Mouse (Mus musculus) kidney, postnatal 14 days (tissue): ENCODE data around the gene Sort1.

Experiments
- DNase-seq: peaks from one replicate; pipeline ENCODE4 v3.0.0; 2022; ENCODE audit warnings: mixed read lengths

Sort1 gene

GRCm38 (mm10) chr3:108328441-108328841, 44.6 kb downstream of the Sort1 start:
- DNase-seq, result peak; percentile 61

DNA sequence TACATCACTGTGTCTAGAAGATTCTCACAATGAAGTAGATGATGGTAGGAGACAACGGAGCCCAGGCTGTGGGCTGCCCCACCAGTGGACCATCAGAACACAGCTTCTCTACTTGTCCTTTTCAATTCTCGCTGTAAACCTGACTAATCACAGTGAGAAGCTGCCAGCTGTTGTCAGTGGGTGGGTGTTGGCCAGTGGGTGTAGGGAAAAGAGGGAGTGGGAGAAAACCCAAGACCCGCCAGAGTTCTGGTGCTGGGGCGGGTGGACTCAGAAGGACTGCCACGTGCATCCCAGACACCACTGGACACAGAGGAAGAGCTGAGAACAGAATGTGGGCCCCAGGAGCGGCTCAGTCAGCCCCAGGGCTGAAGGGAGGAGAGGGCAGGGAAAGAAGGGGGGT, 46.9 kb downstream of the Sort1 start:
- no peak for DNase-seq

GRCm38 (mm10) chr3:108336878-108337277, 53.0 kb downstream of the Sort1 start:
- no peak for DNase-seq

- DNase-seq, result no peak
These were observed 57.2 kb downstream of the Sort1 start for GRCm38 (mm10) chr3:108341040-108341439.

GRCm38 (mm10) chr3:108342185-108342584, 58.3 kb downstream of the Sort1 start:
- no peak for DNase-seq

GRCm38 (mm10) chr3:108345855-108346254, 62.0 kb downstream of the Sort1 start:
- no peak for DNase-seq

DNA sequence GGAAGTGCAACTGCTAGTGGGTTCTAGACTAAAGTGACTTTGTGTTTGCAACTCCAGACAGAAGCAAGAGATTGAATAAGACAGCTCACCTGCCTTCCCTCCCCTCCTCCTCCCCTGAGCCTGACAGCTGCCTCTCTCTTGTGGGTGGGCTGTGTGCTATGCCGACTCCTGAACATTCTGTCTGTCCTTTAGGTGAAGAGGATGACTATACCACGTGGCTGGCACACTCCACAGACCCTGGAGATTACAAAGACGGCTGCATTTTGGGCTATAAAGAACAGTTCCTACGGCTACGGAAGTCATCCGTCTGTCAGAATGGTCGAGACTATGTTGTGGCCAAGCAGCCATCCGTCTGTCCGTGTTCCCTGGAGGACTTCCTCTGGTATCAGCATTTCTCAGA, 64.5 kb downstream of the Sort1 start:
- no peak for DNase-seq

DNA sequence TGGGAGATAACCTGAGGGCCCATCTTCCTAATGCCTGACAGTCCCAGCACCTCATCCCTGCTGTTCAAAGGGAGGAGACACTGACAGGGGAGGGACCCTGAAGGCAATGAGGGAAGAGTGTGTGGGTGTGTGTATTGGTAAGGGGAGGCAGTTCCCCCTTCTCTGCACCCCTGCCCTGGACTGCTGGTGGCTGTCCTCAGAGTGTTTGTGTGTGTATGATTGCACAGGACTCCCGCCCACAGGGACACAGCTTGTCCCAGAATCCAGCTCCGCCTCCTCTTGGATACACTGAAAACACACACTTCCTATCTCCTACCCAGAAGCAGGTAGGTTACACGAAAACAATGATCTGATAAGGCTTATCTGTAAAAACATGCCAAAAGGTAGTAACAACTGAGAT, 71.4 kb downstream of the Sort1 start:
- no peak for DNase-seq

DNA sequence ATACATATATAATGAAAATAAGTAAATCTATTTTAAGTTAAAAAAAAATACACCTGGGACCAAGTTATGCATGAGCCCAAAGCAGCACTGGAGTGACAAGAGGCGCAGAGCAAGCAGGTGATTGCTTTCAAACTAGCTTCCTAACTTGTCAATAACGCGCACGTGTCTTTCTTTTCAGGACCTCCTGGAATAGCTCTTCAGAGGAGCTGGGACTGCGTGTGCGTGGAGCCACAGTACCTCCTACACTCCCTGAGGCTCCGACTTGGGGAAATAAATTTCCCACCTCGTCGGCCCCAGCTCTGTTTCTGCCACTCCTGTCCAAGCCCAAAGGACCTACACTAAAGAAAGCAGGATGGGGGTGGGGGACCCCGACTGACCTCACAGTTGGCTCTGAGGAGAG, 73.2 kb downstream of the Sort1 start:
- no peak for DNase-seq

- DNase-seq, result no peak
These were observed 74.6 kb downstream of the Sort1 start for GRCm38 (mm10) chr3:108358445-108358844.

- DNase-seq, result peak; percentile 17
These were observed 77.0 kb downstream of the Sort1 start for GRCm38 (mm10) chr3:108360894-108361293.

GRCm38 (mm10) chr3:108363626-108364025, 79.7 kb downstream of the Sort1 start:
- no peak for DNase-seq

DNA sequence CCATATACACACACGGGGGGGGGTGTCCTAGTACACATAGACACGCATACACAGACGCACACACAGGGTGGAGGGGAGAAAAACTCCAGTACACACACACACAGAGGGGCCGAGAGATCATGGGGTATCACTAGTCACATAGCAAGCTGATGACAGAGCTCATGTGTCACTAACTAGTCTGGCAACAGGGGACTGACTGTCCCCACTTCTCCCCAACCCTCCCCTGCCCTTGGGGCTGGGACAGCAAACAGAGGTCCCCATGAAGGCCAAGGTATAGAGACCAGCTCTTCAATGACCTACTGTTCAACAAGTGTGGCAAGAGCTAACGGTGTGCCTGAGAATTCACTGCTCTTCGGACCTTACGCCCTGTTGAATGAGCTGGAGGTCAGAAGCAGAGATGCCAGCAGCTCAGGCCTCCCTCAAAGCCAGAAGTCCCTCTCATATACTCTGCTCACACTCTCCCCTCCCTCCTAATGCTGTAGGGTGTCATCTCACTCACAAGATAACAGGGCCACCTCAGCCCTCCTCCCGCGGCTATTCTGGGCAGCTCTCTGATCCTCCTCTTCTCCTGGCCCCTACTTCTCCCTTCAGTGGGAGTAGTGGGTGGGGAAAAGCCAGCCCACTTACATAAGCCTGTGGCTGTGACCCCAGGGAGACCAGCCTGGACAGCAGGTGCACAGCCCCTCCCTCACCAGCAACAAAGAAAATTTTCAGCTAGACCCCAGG, 80.6 kb downstream of the Sort1 start, which contains the start of gene Mybphl:
Gene Mybphl (plus strand): TSS at position 642 of the 726 bp plus-strand sequence.
- no peak for DNase-seq

- no peak for DNase-seq
These were observed 83.3 kb downstream of the Sort1 start for GRCm38 (mm10) chr3:108367173-108367572.

- no peak for DNase-seq
These were observed 83.9 kb downstream of the Sort1 start for GRCm38 (mm10) chr3:108367828-108368227.

- no peak for DNase-seq
These were observed 84.8 kb downstream of the Sort1 start for GRCm38 (mm10) chr3:108368721-108369120.

DNA sequence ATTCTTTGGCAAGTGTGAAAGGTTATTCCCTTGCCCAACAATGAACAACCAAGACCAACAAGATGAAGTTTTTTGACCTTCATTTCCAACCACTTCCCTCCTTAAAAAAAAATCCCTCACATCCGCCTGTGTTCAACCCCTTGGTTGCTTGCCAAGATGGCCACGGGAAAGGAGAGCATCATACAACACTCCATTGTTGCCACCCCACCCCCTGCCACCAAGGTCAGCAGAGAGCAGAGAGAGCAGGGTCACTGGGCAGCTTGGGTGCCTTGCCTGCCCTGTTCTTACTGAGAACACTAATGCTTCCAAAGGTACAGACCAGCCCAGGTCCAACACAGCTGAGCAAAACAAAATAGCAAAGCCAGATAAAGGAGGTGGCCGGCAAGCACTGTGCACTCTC, 88.4 kb downstream of the Sort1 start:
- no peak for DNase-seq

- DNase-seq, result no peak
These were observed 88.8 kb downstream of the Sort1 start for GRCm38 (mm10) chr3:108372691-108373090.

DNA sequence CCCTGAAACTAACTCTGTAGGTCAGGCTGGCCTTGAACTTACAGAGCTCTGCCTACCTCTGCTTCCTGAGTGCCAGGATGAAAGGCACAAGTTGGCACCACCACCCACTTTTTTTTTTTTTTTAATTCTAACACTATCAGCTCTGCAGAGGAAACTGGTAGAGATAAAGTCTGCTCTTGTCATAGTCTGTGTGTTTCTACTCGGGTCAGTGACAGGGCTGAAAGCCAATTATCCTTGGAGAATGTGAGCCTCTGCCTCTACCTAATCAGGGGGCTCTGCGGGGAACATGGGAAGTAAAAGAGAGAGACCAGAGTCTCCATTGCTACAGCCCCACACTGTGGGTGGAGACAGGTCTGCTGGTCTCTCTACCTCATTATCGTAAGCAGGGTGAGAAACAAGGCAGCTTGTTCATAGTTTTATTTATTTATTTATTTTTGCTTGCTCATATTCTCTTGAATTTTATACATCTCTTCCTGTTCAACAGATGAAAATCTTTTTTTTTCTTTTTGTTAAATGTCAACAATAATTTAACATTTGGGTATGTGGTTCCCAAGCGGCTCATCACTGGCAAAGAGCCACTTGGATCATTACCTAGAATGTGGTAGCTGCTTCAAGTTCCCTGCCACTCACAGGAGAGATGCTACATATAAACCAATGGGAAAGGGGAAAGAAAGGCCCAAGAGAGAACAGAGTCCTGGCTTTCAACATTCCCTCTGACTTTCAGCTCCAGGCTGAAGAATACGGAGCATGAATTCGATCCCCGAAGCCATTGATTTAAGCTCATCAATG, 95.2 kb downstream of the Sort1 start:
- no peak for DNase-seq

- no peak for DNase-seq
These were observed 96.8 kb downstream of the Sort1 start for GRCm38 (mm10) chr3:108380695-108381094.

DNA sequence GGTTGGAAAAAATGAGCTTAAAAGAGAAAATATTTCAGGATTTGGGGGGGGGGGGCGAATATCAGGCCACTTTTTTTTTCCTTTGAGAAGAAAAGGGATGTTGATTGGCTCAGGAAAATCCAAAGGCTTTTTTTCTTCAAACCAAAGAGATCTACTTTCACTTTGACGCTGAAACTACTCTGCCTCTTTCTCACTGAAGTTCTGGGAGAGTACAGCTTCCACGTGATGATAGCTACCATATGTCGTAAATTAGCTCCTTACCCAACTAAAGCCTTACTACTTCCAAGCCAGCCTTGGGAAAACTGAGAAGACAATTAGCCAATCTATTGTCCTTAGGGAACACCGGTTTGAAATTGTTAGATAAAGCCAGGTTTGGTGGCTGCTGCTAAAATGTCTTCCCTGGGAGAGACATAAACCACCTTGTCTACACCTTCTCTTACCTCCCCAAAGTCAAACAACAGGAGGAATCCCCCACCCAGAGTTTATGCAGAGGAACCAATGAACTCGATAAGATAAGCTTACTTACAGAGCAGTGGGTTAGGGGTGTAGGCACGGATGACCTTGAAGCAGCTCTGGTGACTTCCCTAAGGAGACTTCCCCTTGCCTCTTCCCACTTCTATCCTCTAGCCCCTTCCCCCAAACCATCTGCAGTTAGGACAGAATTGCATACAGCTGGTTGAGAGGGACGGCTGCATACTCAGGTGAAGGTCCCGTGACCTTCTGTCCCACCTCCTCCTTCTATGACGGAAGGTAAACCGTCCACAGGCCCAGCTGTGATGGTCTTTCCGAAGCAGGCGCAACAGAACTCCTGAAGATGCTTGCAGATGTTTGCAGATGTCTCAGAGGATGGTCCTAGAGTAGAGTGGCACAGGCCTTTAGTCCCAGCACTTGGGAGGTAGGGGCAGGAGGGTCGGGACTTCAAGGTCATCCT, 98.3 kb downstream of the Sort1 start:
- no peak for DNase-seq

DNA sequence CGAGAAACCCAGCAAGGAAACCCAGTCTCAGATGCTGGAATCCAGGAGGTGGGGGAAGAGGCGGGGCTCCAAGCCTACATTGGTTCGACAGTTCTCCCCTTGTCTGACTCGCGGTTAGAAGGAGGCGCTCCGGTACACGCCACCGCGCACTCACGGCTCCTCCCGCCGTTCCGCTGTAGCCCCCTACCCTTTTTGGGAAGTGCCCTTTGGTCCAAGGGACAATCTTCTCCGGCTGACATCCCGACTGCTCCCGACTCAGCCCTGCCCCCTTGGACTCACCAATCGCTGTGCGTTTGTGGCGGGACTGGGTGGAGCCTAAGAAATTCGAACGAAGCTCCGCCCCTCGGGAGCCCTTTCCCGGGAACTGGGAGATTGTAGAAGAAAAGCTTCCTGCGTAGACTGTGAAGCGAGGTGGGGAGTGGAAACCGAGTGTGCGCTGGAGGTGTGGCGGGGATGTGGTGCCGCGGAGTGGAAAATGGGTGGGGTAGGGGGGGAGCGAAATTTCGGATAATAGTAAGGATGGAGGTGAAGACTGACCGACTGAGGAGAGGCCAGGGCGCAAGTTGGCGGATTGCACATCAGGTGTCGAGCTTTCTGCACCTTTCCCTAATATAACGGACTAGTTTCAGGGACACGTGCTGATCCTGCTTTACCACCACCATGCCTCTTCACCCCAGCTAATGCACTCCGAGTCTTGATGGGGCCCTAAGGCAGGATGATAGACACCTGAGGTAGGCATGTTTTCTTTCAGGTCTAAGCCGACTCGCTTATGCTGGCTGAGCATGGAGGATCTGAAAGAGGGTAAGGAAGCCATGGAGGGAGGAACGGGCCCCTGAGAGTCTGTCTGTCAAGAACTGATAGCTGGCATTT, 99.8 kb downstream of the Sort1 start, which contains the start of gene Psrc1:
Gene Psrc1 (plus strand): TSS at position 355 of the 870 bp plus-strand sequence.
- peak; percentile 93 for DNase-seq
